In genomic region chr8:79600962-79601361, GRCm38 (mm10) we compare ENCODE assay signal across 19 mouse cellular contexts. TPM values are rescaled to one million over a fixed set of nuclear protein-coding genes. Genes with fewer than 3 reads are reported as not detected.
DNase-seq lines count a peak whose midpoint lies in the region; ATAC-seq lines count a peak whose summit lies in the region.
"Had no signal": no experiment of that assay in that cellular context is flagged by ENCODE, and none has a peak within 500 bp of the region (broad histone marks: within the 10 kb centered on the region; RNA-seq: fewer than 3 reads in every experiment).

No protein-coding gene starts in this region.

- 0 out of 2 replicates have a peak, but pooled peaks have one; percentile 20 for ATAC-seq in granulocyte monocyte progenitor cell, adult 5-6 weeks (replicated peaks; ENCODE audit: poor library complexity, severe bottlenecking)
- ATAC-seq: activated CD4-positive, CD25-positive, alpha-beta regulatory T cell, adult 4 months; forebrain, embryonic 14.5 days; forebrain, embryonic 16.5 days; Patski had no signal

- peak; percentile 78 for DNase-seq in 3T3-L1 (ENCODE audit: low read depth, low spot score)
- no peak for DNase-seq in adrenal gland, adult (ENCODE audit: inconsistent age in 2 of 2, low spot score in 1 of 2)
- DNase-seq in kidney, postnatal 4 days: no peak
- no peak for DNase-seq in gastrocnemius, postnatal 4 days (ENCODE audit: low spot score in 2 of 2)
- DNase-seq: adrenal gland, adult 2 months; adrenal gland, postnatal 10 days; adrenal gland, postnatal 25 days; cerebellum, adult 11 months; cerebellum, adult 18-20 months; cerebellum, adult 8-10 months; cerebellum, adult 9-11 months; cerebellum, postnatal 14 days; cerebellum, postnatal 36 days; embryo, embryonic 11 days had no signal

RNA-seq across cellular contexts. Expression of gene Otud4, which starts 38.5 kb away (rescaled TPM):
- 77.1 and 77.9 TPM in 2 replicates for total RNA-seq in granulocyte monocyte progenitor cell, adult 5-6 weeks (2014; fragmentation: Nextera tagmentation)
- 70.8 and 81.2 TPM in 2 replicates for total RNA-seq in granulocyte monocyte progenitor cell, adult 5-6 weeks (2017)
- 10 to 100 TPM; 54.7 to 65.1 TPM for total RNA-seq in gastrocnemius, postnatal 4 days (2021)
